Mouse (Mus musculus): Measurements from ENCODE around the gene Fpgs. TPM values are rescaled to one million over a fixed set of nuclear protein-coding genes. Genes with fewer than 3 reads are reported as not detected.

Fpgs gene
- polyA plus RNA-seq, 1 experiment from 2014 or later: 28.9 TPM

GRCm38 (mm10) chr2:32686640-32687039, 17.3 kb downstream of the Fpgs start:
- no peaks in the 10 kb centered on the region for H3K27me3 ChIP-seq
- ChIA-PET CTCF (interaction anchor here (1.3 to 2.1 kb wide), 2 partner anchors 23 to 55 kb away, joined by 4 to 24 read pairs; no protein-coding TSS in a partner anchor), POLR2A (no interaction called here)
- ATAC-seq (no peak), DNase-seq (ENCODE audit: low read depth, low spot score) (no peak)
- in situ Hi-C loops (cut with MboI; ENCODE audit: low pct_unique_long_range_greater_than_20kb): loop anchor here (5.0 kb wide), 2 partner anchors 54 to 99 kb away; partner anchors contain the start of gene St6galnac4
- no peak for TF ChIP-seq CTCF (IDR thresholded peaks at IDR 0.05)

- ATAC-seq: peak; percentile 67
- ChIA-PET POLR2A (no interaction called here), CTCF (interaction anchor here (1.0 to 2.1 kb wide), 4 partner anchors 22 to 103 kb away, joined by 4 to 24 read pairs (median 5); no protein-coding TSS in a partner anchor)
- no peaks in the 10 kb centered on the region for H3K27me3 ChIP-seq
- DNase-seq (ENCODE audit: low read depth, low spot score): peak; percentile 78
- no peak for TF ChIP-seq CTCF (IDR thresholded peaks at IDR 0.05)
- in situ Hi-C loops (cut with MboI; ENCODE audit: low pct_unique_long_range_greater_than_20kb): loop anchor here (5.0 kb wide), 2 partner anchors 54 to 99 kb away; partner anchors contain the start of gene St6galnac4
Observed at GRCm38 (mm10) chr2:32685807-32686206, 18.1 kb downstream of the Fpgs start.

- CTCF ChIA-PET: interaction anchor here (0.9 to 1.3 kb wide), 3 partner anchors 42 to 102 kb away, joined by 3 to 5 read pairs (median 3); partner anchors contain the start of gene Tor2a
- TF ChIP-seq CTCF (IDR thresholded peaks at IDR 0.05): no peak
- H3K27me3 ChIP-seq: no peaks in the 10 kb centered on the region
- in situ Hi-C loops (cut with MboI; ENCODE audit: low pct_unique_long_range_greater_than_20kb): loop anchor here (5.0 kb wide), 2 partner anchors 53 to 98 kb away; partner anchors contain the start of gene St6galnac4
- POLR2A ChIA-PET: interaction anchor here (0.5 kb wide), 1 partner anchor 47 kb away, joined by 5 read pairs; no protein-coding TSS in a partner anchor
- ATAC-seq: no peak
- no peak for DNase-seq (ENCODE audit: low read depth, low spot score)
Observed at GRCm38 (mm10) chr2:32684681-32685428, 19.1 kb downstream of the Fpgs start.

- CTCF ChIA-PET: no interaction called here
- DNase-seq (ENCODE audit: low read depth, low spot score) (no peak), ATAC-seq (no peak)
- POLR2A ChIA-PET: no interaction called here
- TF ChIP-seq CTCF (IDR thresholded peaks at IDR 0.05): no peak
- H3K27me3 ChIP-seq: no peaks in the 10 kb centered on the region
- in situ Hi-C loops (cut with MboI; ENCODE audit: low pct_unique_long_range_greater_than_20kb): no loop called here
Observed at GRCm38 (mm10) chr2:32683701-32684100, 20.2 kb downstream of the Fpgs start.

GRCm38 (mm10) chr2:32682721-32683417, 21.1 kb downstream of the Fpgs start:
- TF ChIP-seq CTCF (IDR thresholded peaks at IDR 0.05): no peak
- ChIA-PET POLR2A (no interaction called here), CTCF (no interaction called here)
- DNase-seq (ENCODE audit: low read depth, low spot score): no peak
- no peaks in the 10 kb centered on the region for H3K27me3 ChIP-seq
- in situ Hi-C loops (cut with MboI; ENCODE audit: low pct_unique_long_range_greater_than_20kb): no loop called here
- no peak for ATAC-seq

GRCm38 (mm10) chr2:32681754-32682153, 22.2 kb downstream of the Fpgs start:
- no peak for ATAC-seq
- in situ Hi-C loops (cut with MboI; ENCODE audit: low pct_unique_long_range_greater_than_20kb): no loop called here
- TF ChIP-seq CTCF (IDR thresholded peaks at IDR 0.05): no peak
- no peak for DNase-seq (ENCODE audit: low read depth, low spot score)
- no peaks in the 10 kb centered on the region for H3K27me3 ChIP-seq
- ChIA-PET POLR2A (no interaction called here), CTCF (interaction anchor here (2.7 kb wide), 1 partner anchor 7 kb away, joined by 17 read pairs; no protein-coding TSS in a partner anchor)

- ChIA-PET CTCF (interaction anchor here (2.7 kb wide), 1 partner anchor 8 kb away, joined by 17 read pairs; no protein-coding TSS in a partner anchor), POLR2A (no interaction called here)
- H3K27me3 ChIP-seq: no peaks in the 10 kb centered on the region
- in situ Hi-C loops (cut with MboI; ENCODE audit: low pct_unique_long_range_greater_than_20kb): no loop called here
- no peak for DNase-seq (ENCODE audit: low read depth, low spot score)
- no peak for TF ChIP-seq CTCF (IDR thresholded peaks at IDR 0.05)
- no peak for ATAC-seq
Observed at GRCm38 (mm10) chr2:32680961-32681650, 22.8 kb downstream of the Fpgs start.

- DNase-seq (ENCODE audit: low read depth, low spot score): peak; percentile 78
- ChIA-PET POLR2A (interaction anchor here (0.8 to 1.5 kb wide), 2 partner anchors 12 to 68 kb away, joined by 3 to 5 read pairs; no protein-coding TSS in a partner anchor), CTCF (interaction anchor here (1.1 to 2.7 kb wide), 4 partner anchors 9 to 48 kb away, joined by 3 to 17 read pairs (median 8); no protein-coding TSS in a partner anchor)
- no peaks in the 10 kb centered on the region for H3K27me3 ChIP-seq
- in situ Hi-C loops (cut with MboI; ENCODE audit: low pct_unique_long_range_greater_than_20kb): no loop called here
- ATAC-seq: peak; percentile 92
- TF ChIP-seq CTCF (IDR thresholded peaks at IDR 0.05): no peak
Observed at GRCm38 (mm10) chr2:32680051-32680451, 23.9 kb downstream of the Fpgs start.

- POLR2A ChIA-PET: interaction anchor here (0.9 kb wide), 1 partner anchor 45 kb away, joined by 3 read pairs; no protein-coding TSS in a partner anchor
- ATAC-seq (no peak), DNase-seq (ENCODE audit: low read depth, low spot score) (no peak)
- no peaks in the 10 kb centered on the region for H3K27me3 ChIP-seq
- in situ Hi-C loops (cut with MboI; ENCODE audit: low pct_unique_long_range_greater_than_20kb): no loop called here
- TF ChIP-seq CTCF (IDR thresholded peaks at IDR 0.05): no peak
- CTCF ChIA-PET: interaction anchor here (1.5 kb wide), 1 partner anchor 46 kb away, joined by 6 read pairs; no protein-coding TSS in a partner anchor
Observed at GRCm38 (mm10) chr2:32677683-32678082, 26.3 kb downstream of the Fpgs start.

- in situ Hi-C loops (cut with MboI; ENCODE audit: low pct_unique_long_range_greater_than_20kb): no loop called here
- no peaks in the 10 kb centered on the region for H3K27me3 ChIP-seq
- ATAC-seq (no peak), DNase-seq (ENCODE audit: low read depth, low spot score) (no peak)
- ChIA-PET POLR2A (no interaction called here), CTCF (interaction anchor here (1.5 kb wide), 1 partner anchor 45 kb away, joined by 6 read pairs; no protein-coding TSS in a partner anchor)
- TF ChIP-seq CTCF (IDR thresholded peaks at IDR 0.05): no peak
Observed at GRCm38 (mm10) chr2:32676821-32677220, 27.1 kb downstream of the Fpgs start.
